Mouse (Mus musculus): Measurements from ENCODE around the gene Tirap. TPM values are rescaled to one million over a fixed set of nuclear protein-coding genes. Genes with fewer than 3 reads are reported as not detected.

The Tirap gene
- 11.0 TPM for polyA plus RNA-seq (2021)

- POLR2A ChIA-PET = interaction anchor here (0.5 to 2.9 kb wide), 2 partner anchors 11 to 77 kb away, joined by 4 to 21 read pairs; partner anchors contain the start of gene Foxred1
- CTCF ChIA-PET = interaction anchor here (0.6 to 1.9 kb wide), 14 partner anchors 9 to 346 kb away, joined by 3 to 9 read pairs (median 5); partner anchors contain the start of genes Foxred1 and St3gal4
- H3K27me3 ChIP-seq = no peaks in the 10 kb centered on the region
- peak; percentile 47 for DNase-seq (ENCODE audit: low read depth, low spot score)
- in situ Hi-C loops (cut with MboI; ENCODE audit: low pct_unique_long_range_greater_than_20kb) = loop anchor here (10.0 kb wide), 1 partner anchor 335 kb away; no protein-coding TSS in a partner anchor
- peak; percentile 98 for ATAC-seq
- peak; percentile 100 for TF ChIP-seq CTCF (IDR thresholded peaks at IDR 0.05)
Measured at GRCm38 (mm10) chr9:35199772-35200471, at the start of gene Tirap, which contains the start of gene Srpr. Tirap (minus strand) TSS chr9:35200291. Srpr (plus strand) TSS chr9:35200175.

- ATAC-seq (no peak), DNase-seq (ENCODE audit: low read depth, low spot score) (no peak)
- no peaks in the 10 kb centered on the region for H3K27me3 ChIP-seq
- TF ChIP-seq CTCF (IDR thresholded peaks at IDR 0.05) = no peak
- ChIA-PET CTCF (interaction anchor here (2.4 kb wide), 1 partner anchor 20 kb away, joined by 6 read pairs; no protein-coding TSS in a partner anchor), POLR2A (interaction anchor here (0.7 to 1.0 kb wide), 2 partner anchors 12 to 126 kb away, joined by 3 read pairs; no protein-coding TSS in a partner anchor)
- in situ Hi-C loops (cut with MboI; ENCODE audit: low pct_unique_long_range_greater_than_20kb) = no loop called here
Measured at GRCm38 (mm10) chr9:35249476-35249875, 49.4 kb upstream of the Tirap start.

- ATAC-seq (no peak), DNase-seq (ENCODE audit: low read depth, low spot score) (no peak)
- POLR2A ChIA-PET = no interaction called here
Measured at GRCm38 (mm10) chr9:35247405-35247804, 47.3 kb upstream of the Tirap start.

GRCm38 (mm10) chr9:35239734-35240133 is 39.6 kb upstream of the Tirap start:
- in situ Hi-C loops (cut with MboI; ENCODE audit: low pct_unique_long_range_greater_than_20kb) = no loop called here
- H3K27me3 ChIP-seq = no peaks in the 10 kb centered on the region
- ATAC-seq = no peak
- TF ChIP-seq CTCF (IDR thresholded peaks at IDR 0.05) = peak; percentile 34
- DNase-seq (ENCODE audit: low read depth, low spot score) = no peak
- ChIA-PET POLR2A (no interaction called here), CTCF (interaction anchor here (1.5 kb wide), 1 partner anchor 9 kb away, joined by 3 read pairs; no protein-coding TSS in a partner anchor)

More at GRCm38 (mm10) chr9:35247405-35247804, 47.3 kb upstream of the Tirap start:
- no peak for TF ChIP-seq CTCF (IDR thresholded peaks at IDR 0.05)
- H3K27me3 ChIP-seq = no peaks in the 10 kb centered on the region
- in situ Hi-C loops (cut with MboI; ENCODE audit: low pct_unique_long_range_greater_than_20kb) = no loop called here
- CTCF ChIA-PET = interaction anchor here (2.0 kb wide), 1 partner anchor 10 kb away, joined by 6 read pairs; no protein-coding TSS in a partner anchor

GRCm38 (mm10) chr9:35238915-35239571 is 39.0 kb upstream of the Tirap start:
- TF ChIP-seq CTCF (IDR thresholded peaks at IDR 0.05) = no peak
- CTCF ChIA-PET = interaction anchor here (1.1 to 1.8 kb wide), 3 partner anchors 8 to 31 kb away, joined by 4 to 6 read pairs (median 4); no protein-coding TSS in a partner anchor

GRCm38 (mm10) chr9:35238371-35238770 is 38.3 kb upstream of the Tirap start:
- ATAC-seq (no peak), DNase-seq (ENCODE audit: low read depth, low spot score) (no peak)
- in situ Hi-C loops (cut with MboI; ENCODE audit: low pct_unique_long_range_greater_than_20kb) = no loop called here
- TF ChIP-seq CTCF (IDR thresholded peaks at IDR 0.05) = no peak
- CTCF ChIA-PET = interaction anchor here (1.1 to 1.8 kb wide), 3 partner anchors 8 to 32 kb away, joined by 4 to 6 read pairs (median 4); no protein-coding TSS in a partner anchor
- POLR2A ChIA-PET = no interaction called here
- no peaks in the 10 kb centered on the region for H3K27me3 ChIP-seq

More at GRCm38 (mm10) chr9:35238915-35239571, 39.0 kb upstream of the Tirap start:
- ATAC-seq (no peak), DNase-seq (ENCODE audit: low read depth, low spot score) (no peak)
- H3K27me3 ChIP-seq = no peaks in the 10 kb centered on the region
- POLR2A ChIA-PET = interaction anchor here (0.6 kb wide), 1 partner anchor 554 kb away, joined by 4 read pairs; no protein-coding TSS in a partner anchor
- in situ Hi-C loops (cut with MboI; ENCODE audit: low pct_unique_long_range_greater_than_20kb) = no loop called here

- CTCF ChIA-PET = no interaction called here
- in situ Hi-C loops (cut with MboI; ENCODE audit: low pct_unique_long_range_greater_than_20kb) = no loop called here
- ATAC-seq = no peak
- H3K27me3 ChIP-seq = no peaks in the 10 kb centered on the region
- DNase-seq (ENCODE audit: low read depth, low spot score) = no peak
- TF ChIP-seq CTCF (IDR thresholded peaks at IDR 0.05) = no peak
- POLR2A ChIA-PET = no interaction called here
Measured at GRCm38 (mm10) chr9:35235996-35236395, 35.9 kb upstream of the Tirap start.

- in situ Hi-C loops (cut with MboI; ENCODE audit: low pct_unique_long_range_greater_than_20kb) = no loop called here
- POLR2A ChIA-PET = no interaction called here
- DNase-seq (ENCODE audit: low read depth, low spot score) (no peak), ATAC-seq (no peak)
- TF ChIP-seq CTCF (IDR thresholded peaks at IDR 0.05) = no peak
- CTCF ChIA-PET = interaction anchor here (1.0 to 1.9 kb wide), 3 partner anchors 10 to 21 kb away, joined by 3 to 6 read pairs (median 4); no protein-coding TSS in a partner anchor
- no peaks in the 10 kb centered on the region for H3K27me3 ChIP-seq
Measured at GRCm38 (mm10) chr9:35228671-35229070, 28.6 kb upstream of the Tirap start.

GRCm38 (mm10) chr9:35223466-35223865 is 23.4 kb upstream of the Tirap start:
- CTCF ChIA-PET = no interaction called here
- in situ Hi-C loops (cut with MboI; ENCODE audit: low pct_unique_long_range_greater_than_20kb) = no loop called here
- DNase-seq (ENCODE audit: low read depth, low spot score) (no peak), ATAC-seq (no peak)
- H3K27me3 ChIP-seq = no peaks in the 10 kb centered on the region
- no peak for TF ChIP-seq CTCF (IDR thresholded peaks at IDR 0.05)
- POLR2A ChIA-PET = no interaction called here

- no peak for DNase-seq (ENCODE audit: low read depth, low spot score)
- CTCF ChIA-PET = interaction anchor here (1.3 to 1.4 kb wide), 3 partner anchors 9 to 316 kb away, joined by 4 read pairs; no protein-coding TSS in a partner anchor
- no peaks in the 10 kb centered on the region for H3K27me3 ChIP-seq
- ATAC-seq = no peak
- TF ChIP-seq CTCF (IDR thresholded peaks at IDR 0.05) = no peak
- in situ Hi-C loops (cut with MboI; ENCODE audit: low pct_unique_long_range_greater_than_20kb) = no loop called here
- POLR2A ChIA-PET = no interaction called here
Measured at GRCm38 (mm10) chr9:35217963-35218362, 17.9 kb upstream of the Tirap start.

All from Patski (cell line).